Mouse (Mus musculus): ENCODE measurements around the gene Erbb2.

DNA sequence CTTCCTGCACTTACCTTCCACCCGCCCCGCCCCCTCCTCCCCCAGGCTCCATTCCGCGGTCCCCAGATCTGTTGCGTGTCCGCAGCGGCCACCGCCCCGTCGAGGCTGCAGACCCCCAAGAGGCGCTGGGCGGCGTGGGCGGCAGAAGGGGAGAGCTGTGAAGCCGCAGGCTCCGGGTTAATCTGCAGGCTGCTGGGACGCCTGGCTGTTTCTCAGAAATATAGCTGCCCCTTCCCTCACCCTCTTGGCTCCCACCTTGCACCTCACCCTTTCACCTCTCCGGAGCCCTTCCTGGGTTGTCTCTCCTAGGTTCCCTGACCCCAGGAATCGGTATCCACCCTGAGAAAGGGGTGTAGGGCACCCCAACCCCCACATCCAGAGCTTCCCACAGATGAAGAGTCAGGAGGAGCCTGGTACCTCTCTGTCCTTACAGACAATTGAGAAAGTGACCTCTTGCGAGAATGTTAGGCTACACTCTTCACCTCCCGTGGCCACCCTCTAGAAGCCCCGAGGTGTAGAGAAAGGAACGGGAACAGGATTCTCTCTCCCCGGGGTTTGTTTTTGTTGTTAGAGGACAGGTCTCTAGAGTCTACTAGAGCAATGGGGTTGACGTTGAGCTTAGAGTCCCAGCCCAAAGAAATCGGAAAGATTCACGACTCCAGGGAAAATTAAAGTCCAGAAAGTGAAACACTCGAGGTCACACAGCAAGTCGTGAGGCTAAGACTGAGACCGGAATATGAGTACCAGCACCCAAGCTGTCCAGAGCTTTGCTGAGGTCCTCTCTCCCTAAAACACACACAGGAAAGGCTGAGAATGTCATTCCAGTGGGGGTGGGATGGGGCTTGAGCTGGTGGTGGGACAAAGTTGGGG is 46.1 kb downstream of the Erbb2 start:
- no peak for TF ChIP-seq CTCF (IDR thresholded peaks at IDR 0.05; ENCODE audit: low read depth, low read length)
- TF ChIP-seq POLR2A (IDR thresholded peaks at IDR 0.05; ENCODE audit: extremely low read depth, insufficient read depth, low read length), result no peak

All from liver, adult 2 months (tissue).